Mouse (Mus musculus) lung, postnatal 4 days (tissue): ENCODE results near the gene Ophn1.

ENCODE experiments used
- DNase-seq, 2 experiments: peaks; one replicate each; pipeline ENCODE4 v3.0.0; 2021

Gene Ophn1

GRCm38 (mm10) chrX:98774247-98774950 lies 116.4 kb downstream of the Ophn1 start:
- no peak for DNase-seq

GRCm38 (mm10) chrX:98755089-98755488 lies 135.7 kb downstream of the Ophn1 start:
- DNase-seq: no peak

- DNase-seq: no peak
These were observed 139.5 kb downstream of the Ophn1 start for GRCm38 (mm10) chrX:98751279-98751817.

GRCm38 (mm10) chrX:98736758-98737157 lies 154.1 kb downstream of the Ophn1 start:
- no peak for DNase-seq

- no peak for DNase-seq
These were observed 167.8 kb downstream of the Ophn1 start for GRCm38 (mm10) chrX:98722991-98723390.

GRCm38 (mm10) chrX:98707766-98708165 lies 183.1 kb downstream of the Ophn1 start:
- DNase-seq: no peak

- peak; percentile 17 to 56 for DNase-seq
These were observed 189.2 kb downstream of the Ophn1 start for GRCm38 (mm10) chrX:98701635-98702034.

GRCm38 (mm10) chrX:98682603-98683002 lies 208.2 kb downstream of the Ophn1 start:
- DNase-seq: no peak

GRCm38 (mm10) chrX:98681281-98681680 lies 209.5 kb downstream of the Ophn1 start:
- no peak for DNase-seq

- DNase-seq: no peak
These were observed 219.8 kb downstream of the Ophn1 start for GRCm38 (mm10) chrX:98670988-98671387.

- no peak for DNase-seq
These were observed 239.4 kb downstream of the Ophn1 start for GRCm38 (mm10) chrX:98651431-98651830.

- no peak for DNase-seq
These were observed 262.0 kb downstream of the Ophn1 start for GRCm38 (mm10) chrX:98628666-98629404.

GRCm38 (mm10) chrX:98618865-98619264 lies 272.0 kb downstream of the Ophn1 start:
- DNase-seq: peak in 1 of 2 experiments; percentile 9

GRCm38 (mm10) chrX:98617426-98617825 lies 273.4 kb downstream of the Ophn1 start:
- DNase-seq: peak in 1 of 2 experiments; percentile 8

- DNase-seq: no peak
These were observed 316.6 kb downstream of the Ophn1 start for GRCm38 (mm10) chrX:98574201-98574600.

GRCm38 (mm10) chrX:98546458-98546857 lies 344.4 kb downstream of the Ophn1 start:
- no peak for DNase-seq

- no peak for DNase-seq
These were observed 375.5 kb downstream of the Ophn1 start for GRCm38 (mm10) chrX:98515329-98515728.

GRCm38 (mm10) chrX:98514359-98514904 lies 376.4 kb downstream of the Ophn1 start:
- DNase-seq: no peak
